Mouse (Mus musculus) c-Kit-positive CD71-positive TER-119-positive erythroid progenitor cells, embryonic 14.5 days (primary cell): ENCODE data around the gene Tdrd3.
A peak's percentile ranks its signal among the peaks of the same experiment; 100 is the strongest.

Source experiments
- DNase-seq: peaks from one replicate; pipeline ENCODE4 v3.0.0-alpha.2; 2013; ENCODE audit warnings: low spot score

Tdrd3 gene

GRCm38 (mm10) chr14:87415808-87416721 is at the start of gene Tdrd3:
Tdrd3 (plus strand) TSS chr14:87416639.
- peak; percentile 93 for DNase-seq

- DNase-seq: no peak
Observed at GRCm38 (mm10) chr14:87367169-87367568, 49.3 kb upstream of the Tdrd3 start.

GRCm38 (mm10) chr14:87383041-87383440 is 33.4 kb upstream of the Tdrd3 start:
- no peak for DNase-seq

GRCm38 (mm10) chr14:87384288-87385268 is 31.9 kb upstream of the Tdrd3 start:
- DNase-seq: no peak

GRCm38 (mm10) chr14:87393096-87393495 is 23.3 kb upstream of the Tdrd3 start:
- no peak for DNase-seq

GRCm38 (mm10) chr14:87396643-87397042 is 19.8 kb upstream of the Tdrd3 start:
- no peak for DNase-seq

GRCm38 (mm10) chr14:87415486-87415807 is 992 bp upstream of the Tdrd3 start:
- DNase-seq: no peak

GRCm38 (mm10) chr14:87416755-87417690 is 584 bp downstream of the Tdrd3 start:
- peak; percentile 48 for DNase-seq

- no peak for DNase-seq
Observed at GRCm38 (mm10) chr14:87417691-87418070, 1.2 kb downstream of the Tdrd3 start.

GRCm38 (mm10) chr14:87419740-87420139 is 3.3 kb downstream of the Tdrd3 start:
- no peak for DNase-seq

GRCm38 (mm10) chr14:87420576-87420975 is 4.1 kb downstream of the Tdrd3 start:
- DNase-seq: no peak

GRCm38 (mm10) chr14:87422432-87422831 is 6.0 kb downstream of the Tdrd3 start:
- DNase-seq: no peak

GRCm38 (mm10) chr14:87426297-87426922 is 10.0 kb downstream of the Tdrd3 start:
- DNase-seq: peak; percentile 61

- DNase-seq: peak; percentile 52
Observed at GRCm38 (mm10) chr14:87427032-87427431, 10.6 kb downstream of the Tdrd3 start.

- DNase-seq: no peak
Observed at GRCm38 (mm10) chr14:87427659-87428289, 11.3 kb downstream of the Tdrd3 start.

- no peak for DNase-seq
Observed at GRCm38 (mm10) chr14:87433390-87433915, 17.0 kb downstream of the Tdrd3 start.

- DNase-seq: no peak
Observed at GRCm38 (mm10) chr14:87435382-87435781, 18.9 kb downstream of the Tdrd3 start.

GRCm38 (mm10) chr14:87439721-87440120 is 23.3 kb downstream of the Tdrd3 start:
- no peak for DNase-seq

- DNase-seq: no peak
Observed at GRCm38 (mm10) chr14:87446331-87446913, 30.0 kb downstream of the Tdrd3 start.
